Mouse (Mus musculus) induced T-regulatory cell, adult 2 months (primary cell): ENCODE measurements at regions not wholly inside any gene's neighbourhood (a gene's known extent, or its start where the extent isn't known, plus 50 kb on each side); places are given as distances from the start of the nearest gene placed in this dataset.

Experiments
- DNase-seq: peaks from one replicate; pipeline ENCODE4 v3.0.0-alpha.2; 2012; ENCODE audit warnings: low read depth

- DNase-seq, result no peak
Observed at GRCm38 (mm10) chr9:67117639-67118038, 68.4 kb upstream of the Tpm1 start.

DNA sequence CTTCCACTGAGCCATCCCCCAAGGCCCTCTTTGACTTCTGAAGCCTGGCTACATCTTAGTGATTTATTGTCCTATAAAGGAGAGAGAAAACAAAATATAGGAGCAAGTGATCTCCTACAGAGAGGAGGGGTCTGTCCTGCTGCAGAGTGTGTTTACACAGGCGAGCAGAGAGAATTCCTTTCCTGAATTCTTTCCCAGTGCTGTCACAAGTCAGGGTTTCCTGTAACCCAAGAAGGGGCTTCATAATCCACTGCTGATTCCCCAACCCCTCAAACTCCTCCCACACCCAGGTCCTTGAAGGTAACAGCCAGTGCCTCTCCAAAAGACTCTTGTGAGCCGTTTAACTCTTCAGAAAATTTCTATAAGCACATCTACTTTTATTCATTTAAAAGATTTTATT, 66.8 kb upstream of the Tpm1 start:
- no peak for DNase-seq

DNA sequence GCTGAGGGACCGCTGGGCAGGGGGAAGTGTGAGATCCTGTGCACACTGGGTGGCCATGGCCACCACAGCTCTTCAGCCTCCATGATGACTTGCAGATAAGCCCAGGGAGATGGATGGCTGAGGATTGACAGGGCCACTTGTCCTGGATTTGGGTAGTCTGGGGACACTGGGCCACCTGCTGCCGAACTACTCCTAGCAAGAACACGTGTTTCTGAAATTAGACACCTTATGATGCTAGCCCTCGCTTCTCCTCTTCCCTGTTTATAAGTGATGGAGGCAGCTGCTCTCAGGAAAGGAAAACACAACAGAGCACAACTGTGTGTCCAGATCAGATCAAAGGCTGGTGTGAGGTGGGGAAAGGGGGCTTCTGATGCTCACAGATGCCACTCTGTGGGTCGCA, 64.9 kb upstream of the Tpm1 start:
- no peak for DNase-seq

DNA sequence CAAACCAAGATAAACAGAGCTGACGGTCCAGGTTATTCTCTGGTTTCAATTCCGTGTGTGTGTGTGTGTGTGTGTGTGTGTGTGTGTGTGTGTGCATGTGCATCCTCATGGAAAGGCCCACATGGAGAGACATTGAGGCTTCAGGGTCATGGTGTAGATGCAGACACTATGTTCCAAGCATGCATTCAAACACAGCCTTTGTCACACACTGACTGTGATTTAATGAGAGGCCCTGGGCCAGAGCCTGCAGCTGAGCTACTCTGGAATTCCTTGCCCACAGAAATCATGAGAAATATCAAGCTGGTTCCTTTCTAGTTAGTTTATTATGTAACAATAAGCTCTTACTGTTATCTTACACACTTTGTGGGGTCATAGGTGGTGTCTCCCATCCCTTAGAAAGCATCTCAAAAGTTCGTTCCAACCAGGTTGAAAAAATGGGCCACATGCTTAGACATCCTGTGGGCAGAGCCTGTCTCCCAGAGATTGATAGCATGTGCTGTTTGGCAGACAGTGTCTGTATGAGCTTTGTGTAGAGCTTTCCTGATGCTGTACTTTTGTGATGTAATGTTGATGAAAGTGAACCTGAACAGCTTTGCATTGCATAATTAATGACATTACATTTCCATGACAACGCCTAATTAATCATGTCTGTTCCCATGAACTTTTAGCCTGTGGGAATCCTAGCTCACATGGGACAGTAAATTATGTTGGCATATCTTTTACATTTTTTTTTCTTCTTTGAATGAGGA, 62.8 kb upstream of the Tpm1 start:
- no peak for DNase-seq

GRCm38 (mm10) chr9:67107938-67108337, 58.7 kb upstream of the Tpm1 start:
- no peak for DNase-seq

- DNase-seq, result no peak
Observed at GRCm38 (mm10) chr9:67105867-67106266, 56.7 kb upstream of the Tpm1 start.

GRCm38 (mm10) chr9:67105216-67105615, 56.0 kb upstream of the Tpm1 start:
- no peak for DNase-seq

DNA sequence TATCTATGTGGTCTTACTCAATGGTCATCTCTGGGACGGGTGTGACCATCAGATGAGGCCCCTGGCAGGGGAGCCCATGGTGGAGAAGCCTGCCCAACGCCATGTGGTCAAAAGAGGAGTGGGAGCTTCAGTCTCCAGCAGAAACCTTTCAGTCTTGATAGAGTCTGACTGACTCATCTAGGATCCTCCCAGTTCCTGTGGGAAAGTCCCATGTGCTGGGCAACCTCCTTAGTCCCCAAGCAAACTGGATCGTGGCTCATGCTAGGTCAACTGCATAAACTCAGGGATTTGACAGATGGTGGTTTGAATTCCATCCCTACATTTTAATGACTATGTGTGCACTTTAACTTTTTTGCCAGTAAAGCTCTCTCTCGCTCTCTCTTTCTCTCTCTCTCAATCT, 55.4 kb upstream of the Tpm1 start:
- no peak for DNase-seq

DNA sequence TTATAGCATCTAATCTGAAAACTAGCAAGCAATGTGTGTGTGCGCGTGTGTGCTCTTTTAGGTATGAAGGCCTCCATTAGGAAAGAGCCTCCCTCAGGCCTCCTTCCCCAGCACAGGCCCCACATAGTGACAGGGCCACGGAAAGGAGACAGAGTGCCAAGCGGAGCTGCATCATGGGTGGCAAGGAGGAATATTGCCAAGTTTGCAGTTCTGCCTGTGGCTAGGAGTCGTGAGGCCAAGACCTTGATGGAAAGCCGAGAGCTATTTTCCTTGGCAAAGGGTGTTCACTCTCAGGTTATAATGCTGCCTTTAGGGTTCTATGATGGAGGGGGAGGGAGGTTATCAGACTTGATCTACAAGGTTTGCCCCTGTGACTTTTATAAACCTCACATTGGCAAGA, 53.4 kb upstream of the Tpm1 start:
- no peak for DNase-seq

- DNase-seq, result no peak
Observed at GRCm38 (mm10) chr9:67099471-67099870, 50.3 kb upstream of the Tpm1 start.
